Mouse (Mus musculus) embryonic fibroblast, embryonic 13.5 days (primary cell): ENCODE data around the gene Nol11.

Experiments
- CTCF ChIP-seq: IDR thresholded peaks from 2 replicates; pipeline ENCODE4 v1.5.1; 2011; ENCODE audit warnings: mild to moderate bottlenecking, control low read depth, low read length, moderate library complexity, borderline replicate concordance; ENCODE audit not compliant: insufficient read depth
- POLR2A ChIP-seq: IDR thresholded peaks from 2 replicates; pipeline ENCODE4 v1.6.1; 2011; ENCODE audit warnings: low read depth, mild to moderate bottlenecking, control low read depth, low read length, moderate library complexity

GRCm38 (mm10) chr11:107129641-107130040 is 59.5 kb downstream of the Nol11 start:
- TF ChIP-seq CTCF, result no peak
- no peak for TF ChIP-seq POLR2A
